7 mouse cellular contexts compared by ENCODE assay signal in genomic region chr12:79902163-79902562, GRCm38 (mm10).
DNase-seq lines count a peak whose midpoint lies in the region; ATAC-seq lines count a peak whose summit lies in the region.

No protein-coding gene starts in this region.

- WGBS in embryonic facial prominence, embryonic 14.5 days: 49% methylated on average over 7 of the region's 7 CpGs
- 48% methylated on average over 7 of the region's 7 CpGs for WGBS in heart, embryonic 13.5 days

- no peak overlapping the region for H3K4me3 ChIP-seq in embryonic facial prominence, embryonic 14.5 days (ENCODE audit: low read depth, low read length)
- no peak overlapping the region for H3K4me3 ChIP-seq in heart, embryonic 13.5 days

- H3K36me3 ChIP-seq in embryonic facial prominence, embryonic 14.5 days (ENCODE audit: control insufficient read depth, insufficient read depth, low read length): no peaks in the 10 kb centered on the region
- H3K36me3 ChIP-seq in heart, embryonic 13.5 days: no peaks in the 10 kb centered on the region

- peak; percentile 52 for DNase-seq in kidney, postnatal 14 days
- no peak for DNase-seq in kidney, adult 18-20 months
- DNase-seq in embryonic facial prominence, embryonic 14.5 days (ENCODE audit: low spot score): no peak
- peak; percentile 26 to 38 for DNase-seq in lung, postnatal 4 days
- no peak for DNase-seq in adrenal gland, adult (ENCODE audit: inconsistent age in 2 of 2, low spot score in 1 of 2)
- DNase-seq in embryo, embryonic 9.5 days (ENCODE audit: extremely low spot score): no peak

- peak overlapping the region; percentile 56 for H3K27ac ChIP-seq in embryonic facial prominence, embryonic 14.5 days (replicated peaks; ENCODE audit: low read depth, low read length)
- H3K27ac ChIP-seq in heart, embryonic 13.5 days (replicated peaks): peak overlapping the region; percentile 87

- H3K27me3 ChIP-seq in embryonic facial prominence, embryonic 14.5 days (replicated peaks; ENCODE audit: control insufficient read depth, insufficient read depth, low read length): no peaks in the 10 kb centered on the region
- H3K27me3 ChIP-seq in heart, embryonic 13.5 days (replicated peaks): no peaks in the 10 kb centered on the region

- H3K9me3 ChIP-seq in embryonic facial prominence, embryonic 14.5 days (ENCODE audit: control insufficient read depth, low read length): no peaks in the 10 kb centered on the region
- H3K9me3 ChIP-seq in heart, embryonic 13.5 days: 0 out of 2 replicates have a peak, but pooled peaks cover 3% of the 10 kb centered on the region

- peaks cover 45% of the 10 kb centered on the region for H3K4me1 ChIP-seq in embryonic facial prominence, embryonic 14.5 days (ENCODE audit: control insufficient read depth, insufficient read depth, low read length)
- peaks cover 82% of the 10 kb centered on the region for H3K4me1 ChIP-seq in heart, embryonic 13.5 days

- no peak overlapping the region for H3K4me2 ChIP-seq in embryonic facial prominence, embryonic 14.5 days (ENCODE audit: low read depth, low read length)
- no peak overlapping the region for H3K4me2 ChIP-seq in heart, embryonic 13.5 days

- no peak for ATAC-seq in embryonic facial prominence, embryonic 14.5 days (ENCODE audit: low read depth)
- ATAC-seq in heart, embryonic 13.5 days (ENCODE audit: extremely low read depth, insufficient number of reproducible peaks, low FRiP score, low TSS enrichment): no peak

- H3K9ac ChIP-seq in embryonic facial prominence, embryonic 14.5 days (ENCODE audit: low read depth, low read length): no peak overlapping the region
- H3K9ac ChIP-seq in heart, embryonic 13.5 days: peak overlapping the region; percentile 38; the same call in 1 of the 2 replicates

Comparison
In these comparisons a context has a peak if more than half of its experiments do, and no peak if none do; other contexts are left out.
1. DNase-seq: peak in kidney, postnatal 14 days (single experiment) and lung, postnatal 4 days (2 of 2); none in kidney, adult 18-20 months (single experiment), embryonic facial prominence, embryonic 14.5 days (single experiment), adrenal gland, adult (0 of 2) and embryo, embryonic 9.5 days (single experiment).